Mouse (Mus musculus) gastrocnemius, postnatal 14 days (tissue): ENCODE data around the gene Slco3a1. TPM values are rescaled to one million over a fixed set of nuclear protein-coding genes. Genes with fewer than 3 reads are reported as not detected.

Experiments
- DNase-seq: peaks from one replicate; pipeline ENCODE4 v3.0.0; 2021; ENCODE audit warnings: mixed read lengths
- intact Hi-C: fragments of 180-260 bp; cut with DNase I; formaldehyde crosslinking; loops from one replicate; pipeline ENCODE4 v1.15.1; 2025; ENCODE audit warnings: low total_unique reads
- total RNA-seq, 2 experiments: library from RNA; stranded (reverse); gene quantifications; 2 replicates each; pipeline ENCODE4 v1.2.3; 2021

Slco3a1 gene
- total RNA-seq, 2 experiments from 2014 or later = 19.7 to 20.8 TPM

- DNase-seq = no peak
Measured at GRCm38 (mm10) chr7:74497203-74497602, 57.4 kb downstream of the Slco3a1 start.

DNA sequence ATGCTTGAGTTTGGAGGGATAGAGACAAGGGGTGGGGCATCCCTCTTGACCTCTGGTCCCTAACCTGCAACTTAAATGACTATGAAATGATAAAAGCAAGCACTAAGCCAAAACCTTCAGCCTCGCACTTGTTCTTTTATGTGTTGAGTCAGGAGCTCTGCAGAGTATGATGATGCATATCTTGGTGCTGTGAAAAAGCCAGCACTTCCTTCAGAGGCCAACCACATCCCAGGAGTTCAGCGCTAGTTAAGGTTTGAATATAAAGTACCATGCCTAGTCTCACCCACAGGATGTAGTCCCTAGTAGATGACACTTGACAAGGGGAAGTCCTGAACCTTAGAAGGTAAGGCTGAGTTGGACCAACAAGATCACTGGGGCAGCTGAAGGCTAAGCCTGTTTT lies 59.1 kb downstream of the Slco3a1 start:
- intact Hi-C loops = no loop called here
- no peak for DNase-seq

More at GRCm38 (mm10) chr7:74497203-74497602, 57.4 kb downstream of the Slco3a1 start:
- intact Hi-C loops = no loop called here

DNA sequence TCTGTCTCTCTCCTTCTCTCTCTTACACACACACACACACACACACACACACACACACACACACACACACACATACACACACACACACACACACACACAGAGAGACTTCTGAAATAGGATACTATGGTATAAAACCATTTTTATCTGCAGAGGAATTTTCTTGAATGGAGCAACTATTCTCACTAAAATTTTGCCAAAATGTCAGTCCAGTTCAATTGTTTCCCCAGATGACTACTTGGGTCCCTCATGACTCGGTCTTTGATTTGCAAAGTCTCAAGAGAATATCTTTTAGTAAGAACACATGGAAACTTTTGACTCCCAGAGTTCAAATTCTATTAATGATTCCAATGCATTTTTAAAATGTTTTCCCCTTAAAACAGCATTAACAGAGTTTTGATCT lies 60.8 kb downstream of the Slco3a1 start:
- intact Hi-C loops = no loop called here
- DNase-seq = no peak

- intact Hi-C loops = no loop called here
- no peak for DNase-seq
Measured at GRCm38 (mm10) chr7:74491683-74492355, 62.8 kb downstream of the Slco3a1 start.

- intact Hi-C loops = no loop called here
Measured at GRCm38 (mm10) chr7:74488141-74488540, 66.4 kb downstream of the Slco3a1 start.

DNA sequence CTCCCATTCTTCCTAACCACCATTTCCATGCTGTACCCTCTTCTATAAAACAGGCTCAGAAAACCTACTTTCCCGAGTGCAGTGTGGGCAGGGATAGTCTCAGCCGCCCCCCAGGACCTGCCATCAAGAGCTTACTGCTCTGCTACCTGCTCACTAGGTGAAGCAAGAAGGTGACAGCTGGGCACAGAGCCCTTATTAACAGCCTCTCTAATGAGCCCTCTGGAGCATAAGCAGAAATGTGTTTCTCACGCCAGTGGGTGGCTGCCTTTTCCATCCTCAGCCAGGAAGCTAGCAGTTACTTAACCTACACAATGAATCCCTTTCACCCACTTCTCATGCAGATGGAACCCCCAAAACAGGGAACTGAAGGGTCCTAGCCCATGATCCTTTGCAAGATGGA lies 66.9 kb downstream of the Slco3a1 start:
- intact Hi-C loops = no loop called here
- DNase-seq = no peak

More at GRCm38 (mm10) chr7:74488141-74488540, 66.4 kb downstream of the Slco3a1 start:
- no peak for DNase-seq

GRCm38 (mm10) chr7:74486083-74486482 lies 68.5 kb downstream of the Slco3a1 start:
- no peak for DNase-seq
- intact Hi-C loops = no loop called here

GRCm38 (mm10) chr7:74485669-74486068 lies 68.9 kb downstream of the Slco3a1 start:
- no peak for DNase-seq
- intact Hi-C loops = no loop called here

- no peak for DNase-seq
- intact Hi-C loops = no loop called here
Measured at GRCm38 (mm10) chr7:74484024-74484385, 70.6 kb downstream of the Slco3a1 start.

GRCm38 (mm10) chr7:74483294-74484023 lies 71.1 kb downstream of the Slco3a1 start:
- DNase-seq = no peak
- intact Hi-C loops = no loop called here

DNA sequence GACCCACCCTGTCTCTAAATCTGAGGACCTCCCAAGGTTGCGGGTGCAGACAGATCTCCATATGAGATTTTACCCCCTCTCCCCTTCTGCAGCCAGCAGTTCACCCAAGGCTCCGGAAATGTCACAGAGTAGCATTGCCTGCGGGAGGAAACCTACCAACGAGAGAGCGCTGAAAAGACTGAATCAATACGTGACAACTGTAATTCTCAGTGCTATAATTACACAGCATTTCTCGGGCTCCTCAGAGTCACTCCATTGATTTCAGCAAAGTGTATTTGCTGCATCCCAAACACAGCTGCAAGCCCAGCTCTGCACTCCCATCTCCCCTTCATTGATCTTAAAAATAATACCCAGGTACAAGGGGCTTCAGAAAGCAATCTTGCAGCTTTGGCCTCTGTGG lies 82.8 kb downstream of the Slco3a1 start:
- DNase-seq = no peak
- intact Hi-C loops = no loop called here

DNA sequence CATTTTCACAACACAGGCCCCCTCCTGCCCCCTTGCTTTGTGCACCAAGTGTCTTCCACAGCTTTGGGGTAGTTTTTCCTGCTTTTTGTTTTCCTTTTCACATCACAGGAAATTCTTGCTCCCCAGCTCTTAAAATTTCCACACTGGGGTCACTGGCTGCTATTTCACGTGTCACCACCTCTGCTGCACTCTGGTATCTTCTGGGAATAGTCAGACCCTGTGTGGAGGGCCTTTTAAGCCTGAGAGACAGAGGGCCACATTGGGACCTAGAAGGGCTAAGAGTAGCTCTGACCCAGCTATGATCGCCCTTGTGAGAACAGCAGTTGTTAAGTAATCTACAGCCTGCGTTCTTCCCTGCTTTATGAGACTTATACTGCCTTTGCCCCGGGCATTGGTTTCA lies 87.7 kb downstream of the Slco3a1 start:
- intact Hi-C loops = no loop called here
- no peak for DNase-seq

DNA sequence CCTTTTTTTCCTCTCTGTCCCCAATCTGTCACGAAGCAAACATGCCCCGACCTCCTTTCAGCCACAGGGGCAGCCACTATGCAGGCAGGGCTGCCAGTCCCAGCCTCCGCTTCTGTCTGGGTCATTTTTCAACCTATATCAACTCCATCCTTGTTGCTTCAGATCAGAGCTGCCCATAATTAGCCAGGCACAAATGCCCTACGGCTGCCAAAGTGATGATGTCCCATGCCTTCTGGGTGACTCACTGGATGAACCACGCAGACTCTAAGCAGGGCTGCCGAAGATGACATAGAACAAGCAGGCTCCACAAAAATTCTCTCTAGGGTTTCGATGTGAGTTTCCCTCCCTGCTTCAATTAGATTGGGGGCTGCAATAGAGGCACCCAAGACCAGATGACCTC lies 89.9 kb downstream of the Slco3a1 start:
- DNase-seq = no peak
- intact Hi-C loops = no loop called here

DNA sequence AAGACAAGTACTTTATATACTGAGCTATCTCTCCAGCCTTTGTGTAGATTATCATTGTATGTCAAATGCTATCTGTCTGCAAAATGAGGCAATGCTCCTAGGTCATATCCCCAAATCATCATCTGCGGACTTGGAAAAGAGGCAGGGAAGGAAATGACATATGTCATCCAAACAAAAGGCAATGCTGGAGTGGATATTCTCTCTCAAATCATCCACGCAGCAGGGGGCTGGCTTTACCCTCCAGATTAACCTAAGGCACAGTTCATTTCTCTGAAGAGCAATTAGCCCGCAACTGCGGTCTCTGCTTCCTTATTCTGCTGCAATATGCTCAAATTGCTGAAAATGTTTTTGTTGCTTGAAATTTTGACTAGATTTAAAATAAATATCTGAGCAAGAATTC lies 92.1 kb downstream of the Slco3a1 start:
- no peak for DNase-seq
- intact Hi-C loops = no loop called here

DNA sequence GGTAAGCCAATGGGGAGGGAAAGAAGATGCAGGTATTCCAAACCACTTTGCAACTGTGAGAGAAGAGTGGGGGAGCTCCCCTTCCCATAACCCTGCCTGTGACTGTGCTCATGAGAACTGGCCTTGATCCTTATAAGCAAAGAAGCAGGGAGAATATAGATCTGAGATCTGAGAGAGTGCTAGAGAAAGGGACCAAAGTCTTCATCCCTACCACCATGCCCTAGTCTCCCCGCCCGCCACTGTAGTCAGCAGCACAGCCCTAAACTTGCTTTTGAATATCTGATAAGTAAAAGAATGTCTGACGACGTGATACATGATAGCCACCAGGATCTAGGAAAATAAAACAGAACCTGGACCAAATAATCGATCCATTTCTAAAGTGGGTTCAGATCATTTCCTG lies 92.8 kb downstream of the Slco3a1 start:
- no peak for DNase-seq
- intact Hi-C loops = no loop called here

DNA sequence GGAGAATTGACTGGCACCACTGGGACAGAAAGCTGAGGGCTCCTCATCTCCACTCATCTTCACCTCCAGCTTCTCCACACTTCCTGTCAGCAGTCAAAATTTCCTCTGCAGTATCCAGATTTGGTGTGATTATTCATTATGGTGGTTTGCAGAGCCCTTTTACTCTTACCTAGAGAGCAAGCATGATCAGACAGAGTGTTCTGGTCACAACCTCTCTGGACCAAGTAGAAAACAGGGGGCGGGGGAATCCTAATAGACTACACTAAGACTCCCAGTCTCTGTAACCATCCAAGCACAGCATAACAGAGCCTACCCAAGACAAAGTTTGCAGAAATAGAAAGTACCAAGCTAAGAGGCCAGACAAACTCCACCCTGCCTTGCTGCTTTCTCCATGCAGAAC lies 93.4 kb downstream of the Slco3a1 start:
- intact Hi-C loops = no loop called here
- DNase-seq = no peak

DNA sequence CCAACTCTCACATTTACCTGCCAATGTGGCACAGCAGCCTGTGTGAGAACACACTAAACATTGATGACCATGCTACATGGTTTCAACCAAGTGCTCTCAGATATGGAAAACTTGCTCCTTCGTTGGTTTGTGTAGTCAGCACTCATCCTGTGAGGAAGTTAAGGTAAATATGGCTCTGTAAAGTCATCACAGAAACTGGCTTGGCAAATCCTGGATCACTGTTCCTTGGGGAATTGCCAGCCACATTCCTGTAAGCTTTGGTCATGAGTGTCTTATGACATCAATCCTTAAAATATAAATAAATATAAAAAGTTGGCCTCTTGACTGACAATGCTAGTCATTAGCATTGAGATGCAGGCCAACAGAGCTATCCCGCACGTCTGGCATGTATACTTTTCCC lies 94.8 kb downstream of the Slco3a1 start:
- intact Hi-C loops = no loop called here

GRCm38 (mm10) chr7:74459277-74459676 lies 95.3 kb downstream of the Slco3a1 start:
- intact Hi-C loops = no loop called here

More for the DNA sequence above, 94.8 kb downstream of the Slco3a1 start:
- no peak for DNase-seq

GRCm38 (mm10) chr7:74458475-74459221 lies 95.9 kb downstream of the Slco3a1 start:
- peak; percentile 5 for DNase-seq
- intact Hi-C loops = no loop called here

More at GRCm38 (mm10) chr7:74459277-74459676, 95.3 kb downstream of the Slco3a1 start:
- DNase-seq = no peak

GRCm38 (mm10) chr7:74457347-74457975 lies 97.1 kb downstream of the Slco3a1 start:
- intact Hi-C loops = no loop called here

More at GRCm38 (mm10) chr7:74457347-74457975, 97.1 kb downstream of the Slco3a1 start:
- DNase-seq = peak; percentile 21
